Mouse (Mus musculus): ENCODE measurements around the gene Adgrb2. TPM values are rescaled to one million over a fixed set of nuclear protein-coding genes. Genes with fewer than 3 reads are reported as not detected.
A peak's percentile ranks its signal among the peaks of the same experiment; 100 is the strongest.

Gene Adgrb2
- polyA plus RNA-seq, 1 experiment from 2014 or later = 15.5 TPM

DNA sequence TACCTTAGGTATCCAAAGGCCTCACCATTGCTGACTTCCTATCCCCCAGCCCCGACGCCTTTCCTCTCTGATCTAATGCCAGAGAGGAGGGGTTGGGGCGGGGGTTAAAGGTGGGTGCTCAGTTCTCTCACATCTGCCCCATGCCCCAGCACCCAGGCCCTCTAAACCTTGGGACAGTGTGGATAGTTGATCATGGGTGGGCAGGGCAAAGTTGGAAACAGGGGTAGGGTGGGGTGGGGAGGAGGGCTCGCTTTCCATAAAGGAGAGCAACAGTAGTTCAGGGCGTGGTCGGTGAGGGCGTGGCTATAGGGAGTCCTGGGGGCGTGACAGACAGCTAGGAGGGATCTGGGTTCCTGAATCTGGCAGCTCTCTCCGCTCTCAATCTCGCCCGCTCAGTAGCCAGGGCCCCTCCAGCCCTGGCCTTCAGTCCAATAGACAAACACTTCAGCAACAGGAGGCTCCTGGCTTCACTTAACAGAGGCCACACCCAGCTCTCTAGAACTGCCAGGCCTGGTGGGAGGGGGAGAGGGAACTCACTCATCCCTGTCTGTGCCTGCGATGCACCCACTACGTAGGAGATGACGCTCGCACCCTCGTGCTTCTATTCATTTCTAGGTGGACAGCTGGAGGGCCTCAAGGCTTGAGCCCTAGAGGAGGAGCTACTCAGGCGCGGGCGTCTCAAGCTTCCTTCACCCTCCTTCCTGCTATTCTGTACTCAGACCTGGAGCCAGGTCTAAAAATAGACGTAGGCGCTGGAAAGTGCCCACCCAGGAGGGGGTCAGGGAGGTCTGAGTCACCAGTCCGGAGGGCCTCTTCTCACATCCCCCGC, 52.1 kb downstream of the Adgrb2 start:
- no peak overlapping the region for H3K4me3 ChIP-seq (replicated peaks)
- H3K9me3 ChIP-seq (replicated peaks) = no peaks in the 10 kb centered on the region
- peaks cover 37% of the 10 kb centered on the region for H3K4me1 ChIP-seq
- no peaks in the 10 kb centered on the region for H3K36me3 ChIP-seq
- H3K27ac ChIP-seq (replicated peaks) = no peak overlapping the region
- H3K4me2 ChIP-seq = peak overlapping the region; percentile 6; the same call in 1 of the 2 replicates
- H3K9ac ChIP-seq (replicated peaks) = no peak overlapping the region; the same call in 1 of the 2 replicates
- WGBS = 14% methylated on average over 23 of the region's 23 CpGs
- no peak for ATAC-seq (ENCODE audit: low FRiP score)
- H3K27me3 ChIP-seq (replicated peaks) = peaks cover 11% of the 10 kb centered on the region

DNA sequence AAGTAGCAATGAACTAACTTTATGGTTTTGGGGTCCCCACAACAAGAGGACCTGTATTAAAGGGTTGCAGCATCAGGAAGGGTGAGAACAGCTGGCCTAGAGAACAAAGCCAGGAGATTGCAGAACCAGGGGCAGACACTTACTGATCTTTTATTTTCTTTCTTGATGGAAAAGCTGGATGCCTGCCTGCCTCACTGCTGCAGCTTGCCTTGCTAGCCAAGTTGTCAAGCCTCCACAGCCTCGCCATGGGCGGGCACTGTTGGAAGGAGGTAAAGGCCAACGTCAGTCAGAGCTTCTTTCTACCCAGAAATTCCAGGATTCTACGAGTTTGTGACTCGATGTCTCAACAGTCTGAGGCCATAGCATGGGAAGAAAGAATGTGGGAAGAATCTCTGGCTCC, 54.7 kb downstream of the Adgrb2 start:
- WGBS = 47% methylated on average over 5 of the region's 5 CpGs
- H3K9me3 ChIP-seq (replicated peaks) = no peaks in the 10 kb centered on the region
- no peak overlapping the region for H3K4me2 ChIP-seq
- no peak for ATAC-seq (ENCODE audit: low FRiP score)
- H3K4me3 ChIP-seq (replicated peaks) = no peak overlapping the region
- H3K27me3 ChIP-seq (replicated peaks) = peaks cover 11% of the 10 kb centered on the region
- H3K9ac ChIP-seq (replicated peaks) = no peak overlapping the region
- H3K27ac ChIP-seq (replicated peaks) = no peak overlapping the region
- peaks cover 38% of the 10 kb centered on the region for H3K4me1 ChIP-seq
- H3K36me3 ChIP-seq = no peaks in the 10 kb centered on the region

DNA sequence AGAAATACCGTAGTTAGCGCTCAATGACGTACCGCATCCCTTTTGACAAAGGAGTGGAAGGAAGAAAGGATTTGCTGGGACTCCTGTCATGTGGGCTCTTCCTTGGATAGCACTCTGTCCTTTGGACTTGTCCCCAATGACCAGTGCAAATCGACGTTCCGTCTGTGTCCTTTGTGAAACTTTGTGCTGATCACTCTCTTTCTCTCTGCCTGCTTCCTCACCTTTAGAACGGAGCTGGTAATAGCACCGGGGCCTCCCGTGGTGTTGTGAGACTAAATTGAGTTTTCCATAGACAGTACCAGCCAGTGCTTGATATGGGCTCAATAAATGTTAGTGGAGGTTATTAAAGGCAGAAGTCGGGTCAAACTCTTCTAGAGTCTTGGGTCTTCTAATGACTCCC, 56.4 kb downstream of the Adgrb2 start:
- 81% methylated on average over 11 of the region's 11 CpGs for WGBS

DNA sequence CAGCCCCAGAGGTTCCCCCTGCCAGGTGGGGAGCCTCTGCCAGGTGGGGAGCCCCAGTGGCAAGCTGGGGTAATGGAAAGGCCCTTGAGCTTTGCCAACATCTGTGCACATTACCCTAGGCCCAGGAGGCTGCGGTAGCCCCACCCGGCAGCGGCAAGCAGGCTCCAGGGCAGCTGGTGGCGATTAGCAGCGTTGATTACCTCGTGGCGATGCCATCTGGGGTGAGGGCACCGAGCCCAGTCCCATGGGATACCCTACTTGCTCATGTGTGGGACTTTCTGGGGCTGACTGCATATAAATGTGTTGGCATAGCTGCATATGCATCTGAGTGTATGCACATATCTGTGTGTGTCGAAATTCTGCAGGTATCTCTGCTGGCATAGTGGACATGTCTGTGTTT, 59.5 kb downstream of the Adgrb2 start:
- no peak overlapping the region for H3K9ac ChIP-seq (replicated peaks)
- ATAC-seq (ENCODE audit: low FRiP score) = no peak
- no peak overlapping the region for H3K4me2 ChIP-seq
- WGBS = 42% methylated on average over 9 of the region's 9 CpGs
- no peaks in the 10 kb centered on the region for H3K9me3 ChIP-seq (replicated peaks)
- peaks cover 48% of the 10 kb centered on the region for H3K4me1 ChIP-seq
- H3K36me3 ChIP-seq = no peaks in the 10 kb centered on the region
- H3K27me3 ChIP-seq (replicated peaks) = no peaks in the 10 kb centered on the region
- no peak overlapping the region for H3K4me3 ChIP-seq (replicated peaks)
- no peak overlapping the region for H3K27ac ChIP-seq (replicated peaks)

More for the DNA sequence above, 56.4 kb downstream of the Adgrb2 start:
- Histone ChIP-seq H3K27me3 (replicated peaks) (0 out of 2 replicates have a peak, but pooled peaks cover 8% of the 10 kb centered on the region), H3K9me3 (replicated peaks) (no peaks in the 10 kb centered on the region), H3K4me2 (no peak overlapping the region), H3K27ac (replicated peaks) (no peak overlapping the region), H3K36me3 (no peaks in the 10 kb centered on the region), H3K4me3 (replicated peaks) (no peak overlapping the region), H3K4me1 (peaks cover 35% of the 10 kb centered on the region), H3K9ac (replicated peaks) (no peak overlapping the region)
- ATAC-seq (ENCODE audit: low FRiP score) = no peak

DNA sequence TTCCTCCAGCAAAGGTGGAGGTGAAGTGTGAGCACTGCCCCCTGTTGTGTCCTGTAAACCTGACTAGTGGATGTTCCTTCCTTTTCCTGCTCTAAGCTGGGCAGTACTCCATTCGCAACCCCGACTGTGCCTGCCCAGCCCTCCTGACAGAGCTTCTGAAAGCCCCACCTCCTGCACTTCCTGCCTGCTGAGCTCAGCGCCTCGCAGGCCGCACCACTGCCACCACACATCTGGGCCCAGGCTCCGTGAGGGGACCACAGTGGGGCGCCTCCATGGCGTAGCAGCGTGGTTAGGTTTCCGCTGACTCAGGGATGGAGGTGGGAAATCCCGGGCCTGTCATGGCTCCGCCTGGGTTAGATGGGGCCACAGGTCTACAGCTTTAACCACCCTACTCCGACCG, 60.9 kb downstream of the Adgrb2 start:
- H3K4me2 ChIP-seq = no peak overlapping the region
- H3K36me3 ChIP-seq = no peaks in the 10 kb centered on the region
- H3K4me3 ChIP-seq (replicated peaks) = no peak overlapping the region
- H3K27me3 ChIP-seq (replicated peaks) = no peaks in the 10 kb centered on the region
- no peak for ATAC-seq (ENCODE audit: low FRiP score)
- H3K4me1 ChIP-seq = peaks cover 60% of the 10 kb centered on the region
- H3K9me3 ChIP-seq (replicated peaks) = no peaks in the 10 kb centered on the region
- 23% methylated on average over 14 of the region's 14 CpGs for WGBS
- H3K9ac ChIP-seq (replicated peaks) = no peak overlapping the region
- peak overlapping the region; percentile 60 for H3K27ac ChIP-seq (replicated peaks)

DNA sequence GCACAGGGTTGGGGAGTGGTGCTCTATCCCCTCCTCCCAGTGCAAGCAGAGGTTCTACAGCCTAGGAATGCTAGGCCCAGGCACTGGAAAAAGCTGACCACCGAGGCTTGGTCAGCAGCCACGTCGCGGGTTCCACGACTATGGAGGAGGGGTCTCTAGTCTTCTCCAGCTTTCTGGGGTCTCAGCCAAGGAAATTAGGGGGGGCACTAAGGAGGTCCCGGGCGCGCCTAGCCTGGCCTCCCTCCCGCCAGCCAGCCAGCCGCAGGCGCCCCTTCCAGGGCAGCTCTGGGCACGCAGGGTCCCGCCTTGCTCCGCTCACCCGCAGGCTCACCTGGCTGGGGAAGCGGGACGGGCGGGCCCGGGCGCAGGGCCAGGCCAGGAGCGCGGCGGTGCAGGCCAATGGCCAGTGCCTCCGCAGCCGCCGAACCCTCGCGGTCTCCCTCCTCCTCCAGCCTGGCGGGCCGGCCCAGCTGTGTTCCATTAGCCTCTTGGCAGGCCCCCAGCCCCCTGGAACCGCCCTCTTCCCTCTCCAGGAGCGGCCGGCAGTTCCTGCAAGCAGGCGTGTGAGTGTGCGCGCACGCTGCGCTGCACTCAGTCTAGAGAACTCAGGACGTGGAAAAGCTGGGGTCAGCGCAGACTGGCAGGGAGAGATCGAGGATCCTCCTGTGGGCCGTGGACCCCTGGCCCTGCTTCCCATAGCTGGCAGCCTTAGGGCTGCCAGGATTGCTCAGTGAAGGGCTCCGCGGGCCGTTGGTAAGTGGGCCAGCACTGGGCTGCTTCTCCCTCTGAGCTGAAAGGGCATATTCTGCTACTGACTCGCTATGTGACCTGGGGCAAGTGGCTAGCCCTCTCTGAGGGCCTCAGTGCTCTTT, 62.9 kb downstream of the Adgrb2 start, which contains the start of gene Col16a1:
Gene Col16a1 (plus strand): TSS at position 510 of the 872 bp plus-strand sequence.
- Histone ChIP-seq H3K4me1 (peaks cover 67% of the 10 kb centered on the region), H3K4me2 (peak within 1 kb of the TSS; percentile 77), H3K9ac (replicated peaks) (peak within 1 kb of the TSS; percentile 55), H3K36me3 (no peaks in the 10 kb centered on the region), H3K9me3 (replicated peaks) (no peaks in the 10 kb centered on the region), H3K27me3 (replicated peaks) (no peaks in the 10 kb centered on the region), H3K27ac (replicated peaks) (peak within 1 kb of the TSS; percentile 80), H3K4me3 (replicated peaks) (peak within 1 kb of the TSS; percentile 39)
- WGBS = 2% methylated on average over 40 of the region's 46 CpGs
- peak; percentile 66 for ATAC-seq (ENCODE audit: low FRiP score)

DNA sequence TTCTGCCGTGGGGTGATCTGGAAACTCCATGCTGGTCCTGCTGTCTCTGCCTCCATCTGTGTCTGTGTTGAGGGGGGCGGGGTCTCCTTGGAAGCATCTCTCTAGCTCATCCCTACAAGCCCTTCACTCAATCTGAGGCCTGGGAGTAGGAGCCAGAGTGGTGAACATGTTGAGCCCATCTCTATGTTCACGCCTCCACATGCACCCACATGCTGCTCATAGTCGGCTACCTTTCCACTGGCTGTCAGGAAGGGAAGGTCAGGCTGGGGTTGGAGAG, 63.5 kb downstream of the Adgrb2 start:
- H3K4me1 ChIP-seq = peaks cover 67% of the 10 kb centered on the region
- H3K4me3 ChIP-seq (replicated peaks) = peak overlapping the region; percentile 39
- no peaks in the 10 kb centered on the region for H3K36me3 ChIP-seq
- peak overlapping the region; percentile 77 for H3K4me2 ChIP-seq
- H3K9ac ChIP-seq (replicated peaks) = peak overlapping the region; percentile 55; the same call in 1 of the 2 replicates
- no peak for ATAC-seq (ENCODE audit: low FRiP score)
- peak overlapping the region; percentile 80 for H3K27ac ChIP-seq (replicated peaks)
- H3K27me3 ChIP-seq (replicated peaks) = no peaks in the 10 kb centered on the region
- 45% methylated on average over 4 of the region's 4 CpGs for WGBS
- no peaks in the 10 kb centered on the region for H3K9me3 ChIP-seq (replicated peaks)

DNA sequence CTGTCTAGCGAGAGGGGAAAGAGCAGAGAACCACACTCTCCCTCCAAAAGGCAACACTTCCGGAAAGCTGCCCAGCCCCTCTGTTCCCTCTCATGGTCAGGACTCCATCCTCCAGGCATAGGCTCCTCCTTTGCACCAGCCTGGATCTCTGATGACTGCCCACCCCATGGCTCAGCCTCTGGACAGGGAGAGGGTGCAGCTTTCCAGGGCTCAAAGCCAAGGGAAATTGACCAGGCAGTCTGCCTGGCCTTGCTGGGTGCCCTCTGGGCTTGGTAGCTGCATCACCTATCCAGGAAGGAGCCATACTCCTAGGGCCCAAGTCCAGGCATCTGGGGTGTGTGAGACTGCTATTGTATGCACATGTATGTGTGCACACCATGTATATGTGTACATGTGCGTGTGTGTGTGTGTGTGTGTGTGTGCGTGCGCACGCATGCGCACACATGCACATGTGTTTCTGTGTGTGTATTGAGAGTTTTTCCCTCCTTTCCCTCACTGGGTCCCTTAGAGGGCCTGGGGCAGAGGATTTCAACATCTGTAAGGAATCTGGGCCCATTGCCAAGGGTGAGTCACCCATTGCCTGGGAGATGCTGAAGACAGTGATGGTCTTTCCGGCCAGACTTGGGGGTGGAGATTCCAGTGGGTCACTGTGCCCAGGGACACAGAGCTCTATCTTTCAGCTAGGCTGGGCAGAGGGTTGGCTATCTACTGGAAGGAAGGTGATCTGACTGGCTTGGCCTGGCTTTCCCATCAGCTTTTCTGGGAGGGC, 65.6 kb downstream of the Adgrb2 start:
- Histone ChIP-seq H3K9me3 (replicated peaks) (no peaks in the 10 kb centered on the region), H3K4me2 (no peak overlapping the region), H3K9ac (replicated peaks) (no peak overlapping the region), H3K4me1 (peaks cover 64% of the 10 kb centered on the region), H3K27ac (replicated peaks) (peak overlapping the region; percentile 25), H3K27me3 (replicated peaks) (no peaks in the 10 kb centered on the region), H3K36me3 (no peaks in the 10 kb centered on the region), H3K4me3 (replicated peaks) (no peak overlapping the region)
- no peak for ATAC-seq (ENCODE audit: low FRiP score)
- 86% methylated on average over 8 of the region's 8 CpGs for WGBS

DNA sequence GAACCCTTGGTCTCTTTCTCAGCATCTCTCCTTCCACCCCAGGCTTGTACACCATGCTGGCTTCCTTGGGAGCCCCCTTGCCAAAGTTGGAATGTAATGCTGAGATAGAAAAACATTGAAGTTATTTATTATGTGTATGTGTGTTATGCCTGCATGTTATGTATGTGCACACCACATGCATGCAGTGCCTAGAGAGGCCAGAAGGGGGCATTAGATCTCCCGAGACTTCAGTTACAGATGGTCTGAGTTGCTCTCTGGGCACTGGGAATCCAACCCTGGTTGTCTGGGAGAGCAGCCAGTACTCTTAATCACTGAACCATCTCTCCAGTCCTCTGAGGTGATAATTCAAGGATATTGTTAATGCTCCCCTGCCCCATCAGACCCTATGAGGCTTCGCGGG, 67.6 kb downstream of the Adgrb2 start:
- no peak for ATAC-seq (ENCODE audit: low FRiP score)
- Histone ChIP-seq H3K4me1 (peaks cover 66% of the 10 kb centered on the region), H3K4me3 (replicated peaks) (no peak overlapping the region), H3K27me3 (replicated peaks) (no peaks in the 10 kb centered on the region), H3K9ac (replicated peaks) (no peak overlapping the region), H3K36me3 (no peaks in the 10 kb centered on the region), H3K4me2 (no peak overlapping the region), H3K9me3 (replicated peaks) (no peaks in the 10 kb centered on the region), H3K27ac (replicated peaks) (no peak overlapping the region)
- 84% methylated on average over 3 of the region's 3 CpGs for WGBS

DNA sequence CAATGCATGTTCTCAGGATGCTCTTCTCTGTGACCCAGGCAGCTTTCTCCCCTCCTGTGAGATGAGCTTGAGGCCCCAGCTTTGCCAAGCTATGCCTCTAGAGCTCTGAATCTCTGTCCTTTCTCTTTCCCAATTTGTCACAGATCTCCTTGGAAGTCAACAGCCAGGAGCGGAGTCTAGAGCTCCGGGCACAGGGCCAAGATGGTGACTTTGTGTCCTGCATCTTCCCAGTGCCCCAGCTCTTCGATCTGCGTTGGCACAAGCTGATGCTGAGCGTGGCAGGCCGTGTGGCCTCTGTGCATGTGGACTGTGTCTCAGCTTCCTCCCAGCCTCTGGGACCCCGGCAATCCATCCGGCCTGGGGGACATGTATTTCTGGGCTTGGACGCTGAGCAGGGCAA, 68.4 kb downstream of the Adgrb2 start:
- ATAC-seq (ENCODE audit: low FRiP score) = no peak
- Histone ChIP-seq H3K4me1 (peaks cover 61% of the 10 kb centered on the region), H3K27me3 (replicated peaks) (no peaks in the 10 kb centered on the region), H3K9ac (replicated peaks) (no peak overlapping the region), H3K36me3 (no peaks in the 10 kb centered on the region), H3K9me3 (replicated peaks) (no peaks in the 10 kb centered on the region), H3K4me3 (replicated peaks) (no peak overlapping the region), H3K4me2 (no peak overlapping the region), H3K27ac (replicated peaks) (no peak overlapping the region)
- WGBS = 79% methylated on average over 9 of the region's 9 CpGs

DNA sequence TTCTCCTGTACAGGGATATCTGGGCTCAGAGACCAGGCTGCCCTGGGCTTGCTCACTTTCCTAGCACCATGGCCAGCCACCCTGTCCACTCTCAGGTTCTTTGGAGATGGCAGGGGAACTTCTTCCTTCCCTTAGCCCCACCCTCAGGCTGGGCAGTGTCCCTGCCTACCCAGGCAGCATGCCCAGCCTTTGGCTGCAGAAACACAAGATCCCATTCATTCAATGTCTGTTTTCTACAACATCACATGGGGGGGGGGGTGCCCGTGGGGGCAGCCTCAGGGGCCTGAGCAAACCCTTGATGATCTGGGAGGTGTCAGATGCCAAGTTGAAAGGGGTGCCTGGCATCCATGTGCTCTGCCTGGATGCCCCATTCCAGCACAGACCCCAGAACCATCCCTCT, 70.1 kb downstream of the Adgrb2 start:
- Histone ChIP-seq H3K9me3 (replicated peaks) (no peaks in the 10 kb centered on the region), H3K36me3 (no peaks in the 10 kb centered on the region), H3K9ac (replicated peaks) (no peak overlapping the region), H3K4me3 (replicated peaks) (no peak overlapping the region), H3K4me1 (peaks cover 48% of the 10 kb centered on the region), H3K27ac (replicated peaks) (peak overlapping the region; percentile 65), H3K4me2 (no peak overlapping the region), H3K27me3 (replicated peaks) (no peaks in the 10 kb centered on the region)
- WGBS = 50% methylated on average over 1 of the region's 1 CpGs
- peak; percentile 40 for ATAC-seq (ENCODE audit: low FRiP score)

Data from neural tube, embryonic 15.5 days (tissue).